Mouse (Mus musculus): ENCODE results near the gene Htr3b. TPM values are rescaled to one million over a fixed set of nuclear protein-coding genes. Genes with fewer than 3 reads are reported as not detected.

Gene Htr3b
- polyA plus RNA-seq, 1 experiment = 0.59 TPM

GRCm38 (mm10) chr9:48976661-48977355 lies 12.0 kb upstream of the Htr3b start:
- H3K36me3 ChIP-seq (ENCODE audit: control insufficient read depth, insufficient read depth, low read length) = no peaks in the 10 kb centered on the region
- no peak overlapping the region for H3K27ac ChIP-seq (ENCODE audit: insufficient read depth, low read depth, low read length)
- H3K4me3 ChIP-seq (ENCODE audit: insufficient read depth, low read depth, low read length) = no peak overlapping the region
- no peaks in the 10 kb centered on the region for H3K27me3 ChIP-seq (replicated peaks; ENCODE audit: control insufficient read depth, insufficient read depth, low read length)
- peaks cover 2% of the 10 kb centered on the region; the same call in 1 of the 2 replicates for H3K4me1 ChIP-seq (ENCODE audit: control insufficient read depth, insufficient read depth, low read length)
- no peak for DNase-seq
- 75% methylated on average over 6 of the region's 6 CpGs for WGBS
- TF ChIP-seq CTCF (conservative IDR thresholded peaks at IDR 0.05; ENCODE audit: insufficient read depth, insufficient read length, low read depth, low read length) (no peak), POLR2A (IDR thresholded peaks at IDR 0.05; ENCODE audit: low read depth, low read length) (no peak)

- DNase-seq = peak; percentile 45
- Histone ChIP-seq H3K4me3 (ENCODE audit: insufficient read depth, low read depth, low read length) (no peak overlapping the region), H3K36me3 (ENCODE audit: control insufficient read depth, insufficient read depth, low read length) (no peaks in the 10 kb centered on the region), H3K4me1 (ENCODE audit: control insufficient read depth, insufficient read depth, low read length) (no peaks in the 10 kb centered on the region), H3K27me3 (replicated peaks; ENCODE audit: control insufficient read depth, insufficient read depth, low read length) (no peaks in the 10 kb centered on the region), H3K27ac (ENCODE audit: insufficient read depth, low read depth, low read length) (no peak overlapping the region)
- 30% methylated on average over 3 of the region's 3 CpGs for WGBS
- peak; percentile 74 for TF ChIP-seq CTCF (conservative IDR thresholded peaks at IDR 0.05; ENCODE audit: insufficient read depth, insufficient read length, low read depth, low read length)
- TF ChIP-seq POLR2A (IDR thresholded peaks at IDR 0.05; ENCODE audit: low read depth, low read length) = no peak
These were observed 7.7 kb upstream of the Htr3b start for GRCm38 (mm10) chr9:48972494-48972893.

GRCm38 (mm10) chr9:48962131-48962530 lies 2.7 kb downstream of the Htr3b start:
- WGBS = 23% methylated on average over 7 of the region's 7 CpGs
- TF ChIP-seq POLR2A (IDR thresholded peaks at IDR 0.05; ENCODE audit: low read depth, low read length) (no peak), CTCF (conservative IDR thresholded peaks at IDR 0.05; ENCODE audit: insufficient read depth, insufficient read length, low read depth, low read length) (no peak)
- Histone ChIP-seq H3K27ac (ENCODE audit: insufficient read depth, low read depth, low read length) (no peak overlapping the region), H3K4me1 (ENCODE audit: control insufficient read depth, insufficient read depth, low read length) (no peaks in the 10 kb centered on the region), H3K27me3 (replicated peaks; ENCODE audit: control insufficient read depth, insufficient read depth, low read length) (no peaks in the 10 kb centered on the region), H3K4me3 (ENCODE audit: insufficient read depth, low read depth, low read length) (no peak overlapping the region), H3K36me3 (ENCODE audit: control insufficient read depth, insufficient read depth, low read length) (no peaks in the 10 kb centered on the region)
- DNase-seq = no peak

- no peak for DNase-seq
- no peaks in the 10 kb centered on the region for H3K36me3 ChIP-seq (ENCODE audit: control insufficient read depth, insufficient read depth, low read length)
- WGBS = 13% methylated on average over 12 of the region's 12 CpGs
These were observed 3.5 kb downstream of the Htr3b start for GRCm38 (mm10) chr9:48961314-48961713.

GRCm38 (mm10) chr9:48947565-48947964 lies 17.2 kb downstream of the Htr3b start:
- no peaks in the 10 kb centered on the region for H3K36me3 ChIP-seq (ENCODE audit: control insufficient read depth, insufficient read depth, low read length)
- TF ChIP-seq POLR2A (IDR thresholded peaks at IDR 0.05; ENCODE audit: low read depth, low read length) = no peak
- no peak for TF ChIP-seq CTCF (conservative IDR thresholded peaks at IDR 0.05; ENCODE audit: insufficient read depth, insufficient read length, low read depth, low read length)
- H3K4me1 ChIP-seq (ENCODE audit: control insufficient read depth, insufficient read depth, low read length) = no peaks in the 10 kb centered on the region
- no peaks in the 10 kb centered on the region for H3K27me3 ChIP-seq (replicated peaks; ENCODE audit: control insufficient read depth, insufficient read depth, low read length)
- no peak overlapping the region for H3K27ac ChIP-seq (ENCODE audit: insufficient read depth, low read depth, low read length)
- no peak for DNase-seq
- WGBS = 86% methylated on average over 4 of the region's 4 CpGs
- H3K4me3 ChIP-seq (ENCODE audit: insufficient read depth, low read depth, low read length) = no peak overlapping the region

More at GRCm38 (mm10) chr9:48961314-48961713, 3.5 kb downstream of the Htr3b start:
- Histone ChIP-seq H3K4me3 (ENCODE audit: insufficient read depth, low read depth, low read length) (no peak overlapping the region), H3K4me1 (ENCODE audit: control insufficient read depth, insufficient read depth, low read length) (no peaks in the 10 kb centered on the region), H3K27ac (ENCODE audit: insufficient read depth, low read depth, low read length) (no peak overlapping the region), H3K27me3 (replicated peaks; ENCODE audit: control insufficient read depth, insufficient read depth, low read length) (no peaks in the 10 kb centered on the region)
- TF ChIP-seq CTCF (conservative IDR thresholded peaks at IDR 0.05; ENCODE audit: insufficient read depth, insufficient read length, low read depth, low read length) (no peak), POLR2A (IDR thresholded peaks at IDR 0.05; ENCODE audit: low read depth, low read length) (no peak)

GRCm38 (mm10) chr9:48942349-48942748 lies 22.4 kb downstream of the Htr3b start:
- Histone ChIP-seq H3K27me3 (replicated peaks; ENCODE audit: control insufficient read depth, insufficient read depth, low read length) (no peaks in the 10 kb centered on the region), H3K4me1 (ENCODE audit: control insufficient read depth, insufficient read depth, low read length) (no peaks in the 10 kb centered on the region), H3K27ac (ENCODE audit: insufficient read depth, low read depth, low read length) (no peak overlapping the region), H3K36me3 (ENCODE audit: control insufficient read depth, insufficient read depth, low read length) (no peaks in the 10 kb centered on the region), H3K4me3 (ENCODE audit: insufficient read depth, low read depth, low read length) (no peak overlapping the region)
- WGBS = 71% methylated on average over 1 of the region's 1 CpGs
- TF ChIP-seq CTCF (conservative IDR thresholded peaks at IDR 0.05; ENCODE audit: insufficient read depth, insufficient read length, low read depth, low read length) (no peak), POLR2A (IDR thresholded peaks at IDR 0.05; ENCODE audit: low read depth, low read length) (no peak)
- DNase-seq = no peak

GRCm38 (mm10) chr9:48929436-48929835 lies 35.4 kb downstream of the Htr3b start:
- DNase-seq = no peak
- TF ChIP-seq POLR2A (IDR thresholded peaks at IDR 0.05; ENCODE audit: low read depth, low read length) = no peak
- 80% methylated on average over 5 of the region's 5 CpGs for WGBS
- Histone ChIP-seq H3K27ac (ENCODE audit: insufficient read depth, low read depth, low read length) (no peak overlapping the region), H3K4me3 (ENCODE audit: insufficient read depth, low read depth, low read length) (no peak overlapping the region), H3K27me3 (replicated peaks; ENCODE audit: control insufficient read depth, insufficient read depth, low read length) (no peaks in the 10 kb centered on the region; the same call in 1 of the 2 replicates), H3K4me1 (ENCODE audit: control insufficient read depth, insufficient read depth, low read length) (no peaks in the 10 kb centered on the region), H3K36me3 (ENCODE audit: control insufficient read depth, insufficient read depth, low read length) (no peaks in the 10 kb centered on the region)
